Mouse (Mus musculus) heart, embryonic 10.5 days (tissue): ENCODE data around the gene Acad8. TPM values are rescaled to one million over a fixed set of nuclear protein-coding genes. Genes with fewer than 3 reads are reported as not detected.

ENCODE experiments used
- DNase-seq: peaks from one replicate; pipeline ENCODE4 v3.0.0-alpha.2; 2017; ENCODE audit warnings: low spot score
- H3K27ac ChIP-seq: fragments of 300-500 bp; sonication (generic); 2 replicates; pipeline ENCODE4 v1.5.1; 2016; ENCODE audit warnings: mild to moderate bottlenecking
- H3K27me3 ChIP-seq: fragments of 300-500 bp; sonication (generic); 2 replicates; pipeline ENCODE4 v1.6.1; 2016; ENCODE audit warnings: mild to moderate bottlenecking; ENCODE audit not compliant: poor library complexity, insufficient read depth, severe bottlenecking
- H3K36me3 ChIP-seq: fragments of 300-500 bp; sonication (generic); 2 replicates; pipeline ENCODE4 v1.6.1; 2016; ENCODE audit warnings: mild to moderate bottlenecking, moderate library complexity
- H3K4me1 ChIP-seq: fragments of 300-500 bp; sonication (generic); 2 replicates; pipeline ENCODE4 v1.6.1; 2016; ENCODE audit warnings: mild to moderate bottlenecking
- H3K4me3 ChIP-seq: fragments of 300-500 bp; sonication (generic); 2 replicates; pipeline ENCODE4 v1.5.1; 2016; ENCODE audit warnings: mild to moderate bottlenecking, moderate library complexity
- H3K9me3 ChIP-seq: fragments of 300-500 bp; sonication (generic); 2 replicates; pipeline ENCODE4 v1.6.1; 2016; ENCODE audit warnings: mild to moderate bottlenecking, moderate library complexity
- WGBS: fragments of 180-500 bp; shearing (Covaris S2); methylation state at CpG from one replicate; pipeline ENCODE4 v1.1.7; 2016; 5-methylcytosine and 5-hydroxymethylcytosine counted together
- polyA plus RNA-seq: library from polyadenylated mRNA; unstranded; fragments of >200 nt; fragmentation: Nextera tagmentation; extraction: Ambion mirVana; gene quantifications from 2 replicates; pipeline ENCODE4 v1.2.1, GENCODE M21; 2016

The Acad8 gene
- 40.5 and 42.2 TPM in 2 replicates for polyA plus RNA-seq

- Histone ChIP-seq H3K36me3 (peaks cover 26% of the 10 kb centered on the region), H3K9me3 (no peaks in the 10 kb centered on the region), H3K27ac (peak within 1 kb of the TSS; percentile 93), H3K27me3 (no peaks in the 10 kb centered on the region), H3K4me3 (peak within 1 kb of the TSS; percentile 80), H3K4me1 (peaks cover 12% of the 10 kb centered on the region)
- 2% methylated on average over 35 of the region's 35 CpGs for WGBS
- DNase-seq, result peak; percentile 98
These were observed at the start of gene Acad8, which contains the start of gene Thyn1 for GRCm38 (mm10) chr9:26999461-27000395. Acad8 (minus strand) TSS chr9:26999566. Thyn1 (plus strand) TSS chr9:26999710.

- H3K4me1 ChIP-seq, result no peaks in the 10 kb centered on the region
- no peak overlapping the region for H3K27ac ChIP-seq
- WGBS, result 95% methylated on average over 5 of the region's 5 CpGs
- no peaks in the 10 kb centered on the region for H3K27me3 ChIP-seq
- H3K9me3 ChIP-seq, result no peaks in the 10 kb centered on the region
- no peak overlapping the region for H3K4me3 ChIP-seq
- peaks cover 96% of the 10 kb centered on the region for H3K36me3 ChIP-seq
- DNase-seq, result no peak
These were observed 44.5 kb upstream of the Acad8 start for GRCm38 (mm10) chr9:27043892-27044291.

DNA sequence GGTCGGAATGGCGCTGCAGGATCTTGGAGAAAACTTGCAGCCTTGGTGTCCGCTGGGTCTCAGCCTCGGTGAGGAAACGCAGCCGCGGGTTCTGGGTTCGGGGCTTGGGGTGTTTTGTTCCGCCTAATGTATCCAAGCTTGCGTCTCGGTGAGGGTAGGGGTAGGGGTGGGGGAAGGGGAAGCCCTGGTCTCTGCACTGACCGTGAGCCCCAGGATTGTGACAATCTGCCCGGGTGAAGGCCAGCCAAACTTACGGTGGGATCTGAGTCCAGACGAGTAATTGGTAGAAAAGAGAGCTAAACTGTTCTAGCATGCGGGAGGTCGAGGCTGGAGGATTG is 31.4 kb upstream of the Acad8 start:
- Histone ChIP-seq H3K4me3 (peak overlapping the region; percentile 75), H3K9me3 (no peaks in the 10 kb centered on the region), H3K27ac (peak overlapping the region; percentile 89), H3K4me1 (peaks cover 22% of the 10 kb centered on the region), H3K27me3 (no peaks in the 10 kb centered on the region), H3K36me3 (0 out of 2 replicates have a peak, but pooled peaks cover 4% of the 10 kb centered on the region)
- no peak for DNase-seq
- WGBS, result under 1% methylated on average over 17 of the region's 17 CpGs

DNA sequence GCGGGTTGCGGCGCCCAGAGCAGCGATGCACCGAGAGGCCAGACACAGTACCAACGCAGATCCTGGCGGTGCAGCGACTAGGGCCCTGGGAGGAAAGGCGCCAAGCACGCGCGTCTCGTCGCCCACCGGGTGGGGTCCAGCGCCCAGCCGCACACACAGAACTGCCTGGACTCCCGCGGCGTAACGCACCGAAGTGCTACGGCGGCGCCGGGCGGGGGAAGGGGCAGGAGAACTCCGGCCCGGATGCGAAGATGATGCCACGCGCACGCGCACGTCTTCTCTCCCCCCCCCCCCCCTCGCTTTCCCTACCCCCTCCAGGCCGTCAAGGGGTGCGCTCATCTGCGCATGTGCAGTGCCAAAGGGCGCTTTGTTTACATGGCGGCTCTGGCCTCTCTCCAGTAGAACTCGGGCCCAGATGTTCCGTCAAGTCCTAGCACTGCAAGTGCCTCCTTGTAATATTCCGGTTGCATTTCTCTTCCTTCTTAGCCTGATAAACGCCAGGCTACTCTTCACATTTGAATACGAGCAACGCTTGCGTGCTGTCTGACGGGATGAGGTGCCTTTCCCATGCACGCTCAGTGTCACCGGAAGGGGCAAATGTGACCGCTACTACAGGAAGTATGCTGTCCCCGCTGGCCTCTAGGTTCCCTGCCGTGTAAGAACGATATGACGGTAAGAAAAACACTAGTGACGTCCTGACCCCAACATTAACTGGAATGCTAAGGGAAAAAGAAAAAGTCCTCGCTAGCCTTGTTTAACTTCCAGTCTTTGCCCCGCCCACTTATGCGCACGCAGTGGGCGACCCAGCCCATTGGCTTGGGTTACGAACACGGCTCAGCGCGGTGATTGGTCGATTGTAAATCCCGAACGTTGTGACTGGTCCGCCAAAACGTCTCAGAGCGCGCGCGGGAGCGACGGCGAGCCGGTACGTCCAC is 30.7 kb upstream of the Acad8 start, which contains the start of the genes Vps26b and Ncapd3:
TSS of gene Vps26b (minus strand) at position 238 of the 935 bp plus-strand sequence.
TSS of gene Ncapd3 (plus strand) at position 348 of the 935 bp plus-strand sequence.
- peak within 1 kb of the TSS; percentile 89 for H3K27ac ChIP-seq
- under 1% methylated on average over 63 of the region's 80 CpGs for WGBS

DNA sequence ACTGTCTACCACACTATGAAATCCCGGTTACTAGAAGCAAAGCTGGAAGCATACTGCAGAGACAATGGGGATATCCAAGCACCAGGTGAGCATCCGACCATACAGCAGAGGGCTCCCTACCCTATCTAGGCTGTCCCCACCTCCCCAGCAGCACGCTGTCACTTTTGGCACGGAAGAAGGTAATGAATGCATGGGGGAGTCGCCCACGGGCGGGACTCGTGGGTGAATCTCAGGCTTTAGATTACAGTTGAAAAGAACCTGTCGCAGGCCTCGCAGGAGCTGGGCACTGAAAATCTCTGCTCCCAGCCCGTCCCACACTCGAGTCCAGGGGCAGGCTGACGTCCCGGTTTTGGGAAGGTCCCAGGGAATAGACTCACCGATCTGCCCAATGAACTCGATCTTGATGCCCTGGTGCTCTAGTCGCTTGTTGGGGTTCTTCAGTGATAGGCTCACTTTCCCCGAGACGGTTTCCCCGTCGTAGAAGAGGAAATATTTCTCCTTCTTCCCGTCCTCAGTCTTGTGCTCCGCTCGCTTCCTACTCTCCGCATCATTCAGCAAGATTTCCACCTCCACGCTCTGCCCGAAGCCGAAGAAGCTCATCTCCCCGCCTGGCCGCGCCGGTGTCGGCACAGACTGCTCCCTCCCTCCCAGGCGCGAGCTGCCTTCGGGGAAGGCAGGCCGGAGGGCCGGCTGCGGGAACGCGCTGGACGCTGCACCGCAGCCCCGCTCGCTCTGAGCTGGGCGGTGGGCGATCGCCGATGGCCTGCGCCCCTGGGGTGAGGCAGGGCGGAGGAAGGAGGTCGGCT is 29.9 kb upstream of the Acad8 start:
- Histone ChIP-seq H3K4me3 (peak overlapping the region; percentile 75), H3K9me3 (no peaks in the 10 kb centered on the region), H3K27me3 (no peaks in the 10 kb centered on the region), H3K4me1 (peaks cover 22% of the 10 kb centered on the region), H3K36me3 (0 out of 2 replicates have a peak, but pooled peaks cover 4% of the 10 kb centered on the region), H3K27ac (peak overlapping the region; percentile 89)
- WGBS, result under 1% methylated on average over 52 of the region's 52 CpGs
- peak; percentile 81 for DNase-seq

More for the DNA sequence above, 30.7 kb upstream of the Acad8 start, which contains the start of the genes Vps26b and Ncapd3:
- H3K4me1 ChIP-seq, result peaks cover 22% of the 10 kb centered on the region
- peak within 1 kb of the TSS; percentile 75 for H3K4me3 ChIP-seq
- H3K36me3 ChIP-seq, result 0 out of 2 replicates have a peak, but pooled peaks cover 4% of the 10 kb centered on the region
- no peaks in the 10 kb centered on the region for H3K9me3 ChIP-seq
- no peaks in the 10 kb centered on the region for H3K27me3 ChIP-seq
- DNase-seq, result peak; percentile 98

GRCm38 (mm10) chr9:27026708-27027107 is 27.3 kb upstream of the Acad8 start:
- no peak overlapping the region for H3K4me3 ChIP-seq
- peaks cover 14% of the 10 kb centered on the region for H3K4me1 ChIP-seq
- H3K27me3 ChIP-seq, result no peaks in the 10 kb centered on the region

GRCm38 (mm10) chr9:27023681-27024080 is 24.3 kb upstream of the Acad8 start:
- H3K4me3 ChIP-seq, result no peak overlapping the region
- no peak overlapping the region for H3K27ac ChIP-seq

More at GRCm38 (mm10) chr9:27026708-27027107, 27.3 kb upstream of the Acad8 start:
- no peak overlapping the region for H3K27ac ChIP-seq
- no peak for DNase-seq
- WGBS, result 86% methylated on average over 1 of the region's 1 CpGs
- H3K9me3 ChIP-seq, result no peaks in the 10 kb centered on the region
- H3K36me3 ChIP-seq, result peaks cover 7% of the 10 kb centered on the region; the same call in 1 of the 2 replicates

GRCm38 (mm10) chr9:27018961-27019360 is 19.6 kb upstream of the Acad8 start:
- no peak overlapping the region for H3K4me3 ChIP-seq
- no peaks in the 10 kb centered on the region for H3K27me3 ChIP-seq
- DNase-seq, result no peak
- no peaks in the 10 kb centered on the region for H3K4me1 ChIP-seq
- no peaks in the 10 kb centered on the region for H3K9me3 ChIP-seq
- no peak overlapping the region for H3K27ac ChIP-seq
- 94% methylated on average over 10 of the region's 10 CpGs for WGBS
- peaks cover 57% of the 10 kb centered on the region for H3K36me3 ChIP-seq

More at GRCm38 (mm10) chr9:27023681-27024080, 24.3 kb upstream of the Acad8 start:
- peaks cover 8% of the 10 kb centered on the region for H3K4me1 ChIP-seq
- peaks cover 20% of the 10 kb centered on the region for H3K36me3 ChIP-seq
- no peak for DNase-seq
- H3K9me3 ChIP-seq, result no peaks in the 10 kb centered on the region
- WGBS, result 81% methylated on average over 4 of the region's 4 CpGs
- no peaks in the 10 kb centered on the region for H3K27me3 ChIP-seq

DNA sequence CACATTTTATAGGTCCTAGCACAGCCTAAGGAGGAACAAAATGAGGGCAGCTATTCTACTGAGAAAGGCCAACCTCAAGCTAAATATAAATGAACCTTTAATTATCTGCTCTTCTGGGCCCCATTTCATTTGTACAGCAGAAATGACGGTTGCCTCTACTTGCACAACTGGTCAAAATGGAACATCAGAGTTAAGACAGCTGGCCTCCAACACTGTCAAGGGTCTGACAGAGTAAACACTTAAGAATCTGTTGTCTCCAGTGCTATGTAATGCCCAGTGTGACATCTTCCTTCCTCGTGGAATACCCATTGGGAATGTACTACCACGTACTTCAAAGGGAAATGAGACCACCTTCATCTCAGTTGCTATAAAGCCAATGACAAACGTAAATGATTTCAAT is 12.2 kb upstream of the Acad8 start:
- 91% methylated on average over 4 of the region's 4 CpGs for WGBS
- H3K27ac ChIP-seq, result no peak overlapping the region
- H3K36me3 ChIP-seq, result peaks cover 96% of the 10 kb centered on the region
- DNase-seq, result no peak
- no peak overlapping the region for H3K4me3 ChIP-seq
- no peaks in the 10 kb centered on the region for H3K9me3 ChIP-seq
- no peaks in the 10 kb centered on the region for H3K4me1 ChIP-seq
- H3K27me3 ChIP-seq, result no peaks in the 10 kb centered on the region

- H3K36me3 ChIP-seq, result peaks cover 96% of the 10 kb centered on the region
- H3K27ac ChIP-seq, result no peak overlapping the region
- no peaks in the 10 kb centered on the region for H3K4me1 ChIP-seq
- WGBS, result 74% methylated on average over 5 of the region's 5 CpGs
- no peaks in the 10 kb centered on the region for H3K27me3 ChIP-seq
- peak; percentile 58 for DNase-seq
- no peak overlapping the region for H3K4me3 ChIP-seq
- H3K9me3 ChIP-seq, result no peaks in the 10 kb centered on the region
These were observed 9.9 kb upstream of the Acad8 start for GRCm38 (mm10) chr9:27009231-27009630.

- Histone ChIP-seq H3K27me3 (no peaks in the 10 kb centered on the region), H3K9me3 (no peaks in the 10 kb centered on the region), H3K4me3 (no peak overlapping the region), H3K27ac (no peak overlapping the region), H3K4me1 (no peaks in the 10 kb centered on the region), H3K36me3 (peaks cover 92% of the 10 kb centered on the region)
- peak; percentile 66 for DNase-seq
- whole genome bisulfite sequencing, result 89% methylated on average over 5 of the region's 5 CpGs
These were observed 7.5 kb upstream of the Acad8 start for GRCm38 (mm10) chr9:27006866-27007265.

GRCm38 (mm10) chr9:27005933-27006332 is 6.6 kb upstream of the Acad8 start:
- Histone ChIP-seq H3K27me3 (no peaks in the 10 kb centered on the region), H3K4me3 (no peak overlapping the region), H3K4me1 (peaks cover 3% of the 10 kb centered on the region), H3K9me3 (no peaks in the 10 kb centered on the region), H3K27ac (no peak overlapping the region), H3K36me3 (peaks cover 83% of the 10 kb centered on the region)
- 81% methylated on average over 1 of the region's 1 CpGs for WGBS
- DNase-seq, result peak; percentile 22
